Mouse (Mus musculus) gastrocnemius, postnatal 14 days (tissue): ENCODE results near the gene Ankrd11. TPM values are rescaled to one million over a fixed set of nuclear protein-coding genes. Genes with fewer than 3 reads are reported as not detected.

Source experiments
- DNase-seq: peaks from one replicate; pipeline ENCODE4 v3.0.0; 2021; ENCODE audit warnings: mixed read lengths
- intact Hi-C: fragments of 180-260 bp; cut with DNase I; formaldehyde crosslinking; loops from one replicate; pipeline ENCODE4 v1.15.1; 2025; ENCODE audit warnings: low total_unique reads
- total RNA-seq, 2 experiments: library from RNA; stranded (reverse); gene quantifications; 2 replicates each; pipeline ENCODE4 v1.2.3; 2021

The Ankrd11 gene
- total RNA-seq, 2 experiments from 2014 or later: 40.2 to 43.2 TPM

GRCm38 (mm10) chr8:122912871-122913270 lies 129.2 kb downstream of the Ankrd11 start:
- no peak for DNase-seq
- intact Hi-C loops: loop anchor here (2.0 kb wide), 1 partner anchor 122 kb away; no protein-coding TSS in a partner anchor

- no peak for DNase-seq
- intact Hi-C loops: loop anchor here (2.0 kb wide), 1 partner anchor 123 kb away; no protein-coding TSS in a partner anchor
Measured at GRCm38 (mm10) chr8:122912150-122912549, 129.9 kb downstream of the Ankrd11 start.

GRCm38 (mm10) chr8:122906463-122907021 lies 135.5 kb downstream of the Ankrd11 start:
- DNase-seq: peak; percentile 88
- intact Hi-C loops: loop anchor here (2.0 kb wide), 1 partner anchor 158 kb away; no protein-coding TSS in a partner anchor

GRCm38 (mm10) chr8:122905346-122905745 lies 136.7 kb downstream of the Ankrd11 start:
- peak; percentile 60 for DNase-seq
- intact Hi-C loops: no loop called here

GRCm38 (mm10) chr8:122904496-122904895 lies 137.6 kb downstream of the Ankrd11 start:
- no peak for DNase-seq
- intact Hi-C loops: no loop called here

GRCm38 (mm10) chr8:122903002-122903401 lies 139.1 kb downstream of the Ankrd11 start:
- intact Hi-C loops: no loop called here
- DNase-seq: no peak

- DNase-seq: no peak
- intact Hi-C loops: no loop called here
Measured at GRCm38 (mm10) chr8:122902581-122902980, 139.5 kb downstream of the Ankrd11 start.

GRCm38 (mm10) chr8:122901892-122902515 lies 140.1 kb downstream of the Ankrd11 start:
- no peak for DNase-seq
- intact Hi-C loops: no loop called here

GRCm38 (mm10) chr8:122901476-122901875 lies 140.6 kb downstream of the Ankrd11 start:
- no peak for DNase-seq
- intact Hi-C loops: no loop called here

GRCm38 (mm10) chr8:122899085-122899484 lies 143.0 kb downstream of the Ankrd11 start:
- DNase-seq: no peak
- intact Hi-C loops: no loop called here

GRCm38 (mm10) chr8:122898473-122898872 lies 143.6 kb downstream of the Ankrd11 start:
- intact Hi-C loops: no loop called here
- no peak for DNase-seq

GRCm38 (mm10) chr8:122898018-122898417 lies 144.1 kb downstream of the Ankrd11 start:
- intact Hi-C loops: no loop called here
- DNase-seq: no peak

GRCm38 (mm10) chr8:122897200-122897599 lies 144.9 kb downstream of the Ankrd11 start:
- no peak for DNase-seq
- intact Hi-C loops: no loop called here

- intact Hi-C loops: no loop called here
- DNase-seq: no peak
Measured at GRCm38 (mm10) chr8:122896317-122896716, 145.8 kb downstream of the Ankrd11 start.

GRCm38 (mm10) chr8:122893451-122893850 lies 148.6 kb downstream of the Ankrd11 start:
- intact Hi-C loops: no loop called here

GRCm38 (mm10) chr8:122891440-122891839 lies 150.6 kb downstream of the Ankrd11 start:
- DNase-seq: no peak
- intact Hi-C loops: no loop called here

More at GRCm38 (mm10) chr8:122893451-122893850, 148.6 kb downstream of the Ankrd11 start:
- DNase-seq: no peak

- intact Hi-C loops: no loop called here
- DNase-seq: no peak
Measured at GRCm38 (mm10) chr8:122883671-122884070, 158.4 kb downstream of the Ankrd11 start.

GRCm38 (mm10) chr8:122880302-122880701 lies 161.8 kb downstream of the Ankrd11 start:
- no peak for DNase-seq
- intact Hi-C loops: no loop called here

- intact Hi-C loops: no loop called here
- DNase-seq: no peak
Measured at GRCm38 (mm10) chr8:122878231-122878630, 163.8 kb downstream of the Ankrd11 start.

GRCm38 (mm10) chr8:122875186-122875585 lies 166.9 kb downstream of the Ankrd11 start:
- no peak for DNase-seq
- intact Hi-C loops: no loop called here

GRCm38 (mm10) chr8:122873171-122873570 lies 168.9 kb downstream of the Ankrd11 start:
- intact Hi-C loops: no loop called here
- DNase-seq: no peak
